Mouse (Mus musculus) kidney, postnatal 0 days (tissue): ENCODE data around the gene Jade1. TPM values are rescaled to one million over a fixed set of nuclear protein-coding genes. Genes with fewer than 3 reads are reported as not detected.

Experiments
- ATAC-seq: fragments of 200-750 bp; cut with Nextera tagmentation; replicated peaks from 2 replicates; pipeline ENCODE4 v1.8.0; 2017; ENCODE audit warnings: low read depth, moderate number of reproducible peaks, moderate TSS enrichment, moderate library complexity; ENCODE audit not compliant: low FRiP score
- DNase-seq: peaks from one replicate; pipeline ENCODE4 v3.0.0-alpha.2; 2016; ENCODE audit warnings: low spot score
- H3K27ac ChIP-seq: fragments of 300-500 bp; sonication (generic); 2 replicates; pipeline ENCODE4 v1.5.1; 2014; ENCODE audit warnings: mild to moderate bottlenecking
- H3K27me3 ChIP-seq: fragments of 300-500 bp; sonication (generic); 2 replicates; pipeline ENCODE4 v1.6.1; 2014; ENCODE audit warnings: low read length, mixed read lengths; ENCODE audit not compliant: insufficient read depth
- H3K36me3 ChIP-seq: fragments of 300-500 bp; sonication (generic); 2 replicates; pipeline ENCODE4 v1.6.1; 2014; ENCODE audit warnings: low read length, mixed read lengths; ENCODE audit not compliant: insufficient read depth
- H3K4me1 ChIP-seq: fragments of 300-500 bp; sonication (generic); replicated peaks from 2 replicates; pipeline ENCODE4 v1.6.1; 2014; ENCODE audit warnings: antibody characterized with exemption, low read length, mixed read lengths; ENCODE audit not compliant: insufficient read depth
- H3K4me2 ChIP-seq: fragments of 300-500 bp; sonication (generic); 2 replicates; pipeline ENCODE4 v1.6.1; 2014; ENCODE audit warnings: mild to moderate bottlenecking, low read length, moderate library complexity, mixed read lengths
- H3K4me3 ChIP-seq: fragments of 300-500 bp; sonication (generic); replicated peaks from 2 replicates; pipeline ENCODE4 v1.5.1; 2014; ENCODE audit warnings: low read depth, low read length
- H3K9ac ChIP-seq: fragments of 300-500 bp; sonication (generic); 2 replicates; pipeline ENCODE4 v1.6.1; 2014; ENCODE audit warnings: low read depth, low read length
- H3K9me3 ChIP-seq: fragments of 300-500 bp; sonication (generic); replicated peaks from 2 replicates; pipeline ENCODE4 v1.6.1; 2016; ENCODE audit warnings: low read length, inconsistent platforms, mixed read lengths
- CTCF ChIP-seq: IDR thresholded peaks from 2 replicates; pipeline ENCODE4 v1.5.1; 2016; ENCODE audit warnings: antibody characterized with exemption, low read depth, mild to moderate bottlenecking, moderate library complexity
- WGBS: fragments of 180-500 bp; shearing (Covaris S2); extraction: QIAGEN DNeasy Blood & Tissue Kit; methylation state at CpG from one replicate; pipeline ENCODE4 v1.1.7; 2014; 5-methylcytosine and 5-hydroxymethylcytosine counted together
- polyA plus RNA-seq: library from polyadenylated mRNA; unstranded; fragments of >200 nt; fragmentation: Nextera tagmentation; extraction: Ambion mirVana; gene quantifications from 2 replicates; pipeline ENCODE4 v1.2.1, GENCODE M21; 2015

Gene Jade1
- polyA plus RNA-seq, 1 experiment from 2014 or later, result 25.4 TPM

DNA sequence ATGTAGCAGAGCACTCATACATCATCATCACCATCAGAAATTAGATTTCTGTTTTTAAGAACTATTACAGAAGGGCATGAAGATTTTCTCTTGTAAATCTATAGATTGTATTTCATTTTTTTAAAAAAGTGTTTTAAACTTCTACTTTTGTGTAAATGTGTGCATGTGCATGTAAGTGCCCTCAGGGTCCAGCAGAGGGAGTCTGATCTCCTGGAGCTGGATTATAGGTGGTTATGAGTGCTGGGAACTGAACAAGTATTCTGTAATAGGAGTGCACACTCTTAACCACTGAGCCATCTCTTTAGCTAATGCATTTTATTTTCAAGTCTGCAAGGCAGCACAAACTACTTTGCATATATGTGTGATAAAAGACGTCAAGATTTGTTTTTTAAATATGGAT is 100.1 kb downstream of the Jade1 start:
- Histone ChIP-seq H3K27me3 (no peaks in the 10 kb centered on the region), H3K9ac (no peak overlapping the region), H3K27ac (no peak overlapping the region), H3K4me2 (no peak overlapping the region), H3K9me3 (no peaks in the 10 kb centered on the region), H3K4me3 (no peak overlapping the region), H3K36me3 (peaks cover 14% of the 10 kb centered on the region), H3K4me1 (no peaks in the 10 kb centered on the region)
- ATAC-seq (no peak), DNase-seq (no peak)
- no peak for TF ChIP-seq CTCF
- WGBS, result 94% methylated on average over 1 of the region's 1 CpGs

Other genes starting within 250 kb of the Jade1 start
- gene Sclt1, start 186.8 kb downstream of the Jade1 start, polyA plus RNA-seq, result 21.0 TPM in 2 replicates
- gene D3Ertd751e, start 186.9 kb downstream of the Jade1 start, polyA plus RNA-seq, result 13.6 and 17.5 TPM in 2 replicates